Mouse (Mus musculus): ENCODE measurements around the gene Prkcd.

The Prkcd gene

DNA sequence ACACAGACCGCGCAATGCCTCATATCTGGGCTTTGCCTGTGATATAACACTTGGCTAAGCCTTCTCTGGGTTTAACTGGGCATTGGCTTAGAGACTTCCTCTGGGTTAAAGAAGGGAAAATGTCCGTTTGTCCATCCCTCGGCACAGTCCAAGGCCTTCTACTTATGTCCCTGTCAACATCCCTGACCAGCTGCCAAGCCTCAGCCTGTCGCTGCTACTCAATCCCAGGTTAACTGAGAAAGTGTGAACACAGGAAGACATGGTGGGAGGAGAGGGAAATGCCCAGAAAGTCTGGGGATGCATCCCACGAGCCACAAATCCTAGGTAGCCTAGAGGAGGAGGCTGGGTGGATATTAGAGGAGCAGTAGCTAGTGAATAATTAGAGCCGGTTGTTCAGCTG lies 7.7 kb upstream of the Prkcd start:
- no peak for DNase-seq

GRCm38 (mm10) chr14:30631834-30632233 lies 5.8 kb upstream of the Prkcd start:
- no peak for DNase-seq

GRCm38 (mm10) chr14:30630811-30631576 lies 5.0 kb upstream of the Prkcd start:
- no peak for DNase-seq

- no peak for DNase-seq
These were observed 3.8 kb upstream of the Prkcd start for GRCm38 (mm10) chr14:30629839-30630238.

- no peak for DNase-seq
These were observed 2.2 kb upstream of the Prkcd start for GRCm38 (mm10) chr14:30628235-30628634.

GRCm38 (mm10) chr14:30626756-30627742 lies 1.0 kb upstream of the Prkcd start:
- no peak for DNase-seq

DNA sequence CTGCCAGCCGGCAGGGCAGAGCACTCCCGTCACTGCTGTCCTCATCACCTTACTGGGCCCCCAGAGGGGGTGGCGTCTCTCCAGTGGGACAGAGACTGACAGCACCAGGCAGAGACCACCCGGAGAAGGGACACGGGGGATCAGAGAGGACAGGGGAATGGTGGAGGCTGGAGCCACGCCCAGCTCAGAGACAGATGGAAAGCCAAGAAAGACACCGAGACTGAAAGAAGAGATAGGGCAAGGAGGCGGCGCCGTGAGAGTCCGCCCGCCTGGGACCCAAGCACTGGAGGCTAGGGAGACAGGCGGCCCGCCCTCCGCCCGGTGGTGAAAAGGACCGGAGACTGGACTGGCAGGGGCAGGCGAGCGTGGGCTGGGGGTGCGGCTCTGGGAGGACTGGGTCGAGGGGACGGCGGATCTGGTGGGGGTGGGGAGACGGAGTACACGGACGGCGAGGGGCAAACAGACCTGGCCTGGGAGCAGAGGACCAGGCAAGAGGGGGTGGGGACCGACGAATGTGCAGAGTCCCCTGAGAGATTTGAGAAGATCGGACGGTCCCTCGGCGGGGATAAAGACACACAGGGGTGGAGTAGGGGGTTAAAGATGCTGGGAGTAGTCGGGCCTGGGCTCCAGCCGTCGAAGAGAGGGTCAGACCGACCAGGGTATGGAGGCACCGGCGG lies 741 bp downstream of the Prkcd start:
- peak; percentile 58 for DNase-seq

DNA sequence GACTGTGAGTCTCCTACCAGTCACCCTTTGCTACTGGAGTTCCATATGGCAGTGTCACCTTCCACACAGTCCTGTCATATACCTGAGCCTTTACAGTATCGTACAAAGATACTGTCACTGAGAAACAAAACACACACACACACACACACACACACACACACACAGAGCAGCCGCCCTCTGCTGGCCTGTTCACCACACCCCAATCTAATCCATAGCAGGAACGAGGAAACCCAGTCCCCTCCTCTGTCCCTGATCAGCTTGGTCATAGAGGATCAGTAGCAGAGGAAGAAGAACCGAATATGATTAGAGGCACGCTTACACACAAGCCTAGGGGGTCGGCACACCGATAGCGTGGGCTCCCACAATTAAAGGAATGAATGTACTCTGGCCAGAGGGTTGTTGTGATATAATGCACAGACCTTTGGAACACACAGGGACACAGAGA lies 1.7 kb downstream of the Prkcd start:
- DNase-seq: no peak

- DNase-seq: no peak
These were observed 3.5 kb downstream of the Prkcd start for GRCm38 (mm10) chr14:30622556-30622955.

DNA sequence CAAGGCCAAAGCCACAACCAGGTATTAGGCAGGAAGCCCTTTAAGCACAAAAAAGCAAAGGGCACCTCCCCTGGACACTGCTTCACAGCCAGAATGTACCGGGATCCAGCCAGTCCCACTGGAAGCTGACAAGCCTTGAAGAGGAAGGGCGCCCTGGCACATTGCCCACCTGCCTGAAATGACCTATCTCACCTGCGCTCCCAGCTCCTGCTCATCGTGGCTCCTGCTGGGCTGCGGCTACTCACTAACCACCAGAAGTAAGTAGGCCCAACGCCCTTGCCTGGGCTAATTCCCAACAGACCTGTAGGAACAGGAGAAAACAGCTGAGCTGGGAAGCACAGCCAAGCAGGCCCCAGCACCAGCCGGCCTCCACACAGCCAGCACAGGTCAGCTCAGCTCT lies 3.9 kb downstream of the Prkcd start:
- DNase-seq: no peak

DNA sequence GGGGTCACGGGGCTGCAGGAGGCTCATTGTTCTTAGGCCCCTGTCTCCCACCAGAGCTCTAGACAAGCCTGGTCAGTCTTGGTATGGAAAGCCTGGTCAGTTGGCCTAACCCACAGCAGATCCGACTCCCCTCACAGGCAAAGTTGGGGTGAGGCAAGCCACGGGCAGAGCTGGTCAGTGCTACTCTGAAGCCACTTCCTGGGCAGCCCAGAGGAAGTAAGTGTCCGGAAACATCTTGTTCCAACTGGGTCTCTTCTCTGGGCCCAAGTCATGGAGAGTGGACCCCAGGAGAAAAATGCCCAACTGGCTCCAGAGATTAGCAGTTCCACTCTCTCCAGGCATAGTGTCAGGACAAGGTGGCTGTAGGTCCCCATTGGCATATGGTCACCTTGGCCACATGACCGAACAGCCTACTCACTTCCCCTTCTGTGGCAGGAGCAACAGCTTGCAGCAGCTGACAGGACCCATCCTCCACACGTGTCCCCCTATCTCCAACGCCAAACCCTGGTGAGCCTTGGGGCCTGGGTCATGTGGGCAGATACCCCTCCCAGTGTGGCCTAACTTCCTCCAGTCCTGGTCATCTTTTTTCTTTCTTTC lies 5.9 kb downstream of the Prkcd start:
- DNase-seq: no peak

DNA sequence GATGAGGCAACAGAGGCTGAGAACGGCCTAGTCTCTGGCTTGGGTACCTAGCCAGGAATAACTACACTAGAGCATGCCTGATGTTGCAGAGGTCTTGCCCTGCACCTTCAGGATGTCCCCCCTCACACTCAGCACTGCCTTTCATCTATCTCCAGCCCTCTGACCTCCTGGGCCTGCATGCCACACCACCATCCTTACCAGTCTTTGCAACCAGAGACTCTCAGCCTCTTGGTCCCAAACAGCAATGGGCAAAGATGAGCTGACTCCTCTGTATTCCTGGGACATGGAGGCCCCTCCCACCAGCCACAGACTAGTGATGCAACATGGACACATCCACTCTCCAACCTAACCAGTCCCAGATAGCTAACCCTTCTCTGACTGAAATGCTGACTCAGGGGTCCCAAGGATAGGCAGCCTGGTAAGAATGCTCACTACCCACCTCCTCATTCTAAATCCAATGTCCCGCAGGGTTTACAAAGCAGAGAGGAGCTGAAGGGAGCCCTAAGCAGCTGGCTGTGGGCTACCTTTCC lies 7.2 kb downstream of the Prkcd start:
- no peak for DNase-seq

DNA sequence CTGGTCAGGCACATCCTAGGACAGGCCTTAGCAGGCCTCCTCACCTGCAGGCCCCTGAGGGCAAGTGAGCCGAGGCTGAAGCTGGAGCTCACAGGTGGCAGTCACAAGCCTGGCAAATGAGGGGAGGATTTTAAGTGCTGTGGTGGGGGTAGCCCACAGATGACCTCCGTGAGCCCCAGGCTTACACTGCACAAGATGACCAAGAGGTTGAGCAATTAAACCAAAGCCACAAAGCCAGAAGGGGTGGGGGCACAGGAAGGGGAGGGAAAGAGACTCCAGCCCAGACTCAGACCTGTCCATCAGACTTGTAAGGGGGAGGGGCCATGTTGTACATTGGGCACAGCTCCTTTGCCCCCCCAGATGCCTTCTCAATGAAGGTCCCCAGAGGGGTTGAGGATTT lies 9.3 kb downstream of the Prkcd start:
- DNase-seq: no peak

- DNase-seq: no peak
These were observed 12.9 kb downstream of the Prkcd start for GRCm38 (mm10) chr14:30612962-30613715.

DNA sequence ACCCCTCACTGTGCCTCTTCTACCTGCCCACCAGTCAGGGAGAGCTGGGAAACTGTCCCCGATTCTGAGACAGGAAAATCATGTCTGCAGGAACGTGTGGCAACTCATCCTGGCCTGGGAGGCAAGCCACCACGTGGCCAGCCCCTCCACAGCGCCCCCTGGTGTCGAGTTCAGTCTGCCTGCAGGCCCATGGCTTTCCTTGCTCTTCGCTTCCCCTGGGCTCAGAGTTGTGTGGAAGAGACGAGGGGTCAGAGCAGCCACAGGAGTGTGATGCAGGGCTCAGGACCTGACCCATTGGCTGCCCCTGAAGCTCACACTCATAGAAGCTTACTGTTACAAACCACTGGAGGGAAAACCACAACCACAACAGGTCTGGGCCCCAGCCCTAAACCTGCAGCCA lies 13.5 kb downstream of the Prkcd start:
- DNase-seq: peak; percentile 81

GRCm38 (mm10) chr14:30610940-30611339 lies 15.1 kb downstream of the Prkcd start:
- no peak for DNase-seq

GRCm38 (mm10) chr14:30610304-30610703 lies 15.7 kb downstream of the Prkcd start:
- DNase-seq: no peak

DNA sequence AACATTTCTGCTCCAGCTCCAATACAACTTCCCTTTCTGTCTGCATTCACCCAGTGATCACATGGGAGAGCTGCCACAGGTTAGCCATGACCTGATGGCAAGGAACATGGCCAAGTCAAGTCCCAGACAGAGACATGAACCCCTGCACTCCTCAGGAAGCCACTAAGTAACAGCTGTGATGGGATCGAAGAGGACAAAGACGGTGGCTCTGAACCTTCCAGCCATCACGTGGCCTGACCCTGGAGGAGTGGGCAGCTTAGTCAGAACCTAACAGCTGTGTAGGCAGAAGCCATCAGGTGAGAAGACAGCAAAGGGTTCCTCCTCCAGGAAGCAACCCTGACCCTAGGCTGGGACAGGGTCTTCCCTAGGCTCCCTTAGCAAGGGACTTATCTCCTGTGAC lies 16.5 kb downstream of the Prkcd start:
- DNase-seq: no peak

GRCm38 (mm10) chr14:30608176-30608575 lies 17.8 kb downstream of the Prkcd start:
- DNase-seq: no peak

DNA sequence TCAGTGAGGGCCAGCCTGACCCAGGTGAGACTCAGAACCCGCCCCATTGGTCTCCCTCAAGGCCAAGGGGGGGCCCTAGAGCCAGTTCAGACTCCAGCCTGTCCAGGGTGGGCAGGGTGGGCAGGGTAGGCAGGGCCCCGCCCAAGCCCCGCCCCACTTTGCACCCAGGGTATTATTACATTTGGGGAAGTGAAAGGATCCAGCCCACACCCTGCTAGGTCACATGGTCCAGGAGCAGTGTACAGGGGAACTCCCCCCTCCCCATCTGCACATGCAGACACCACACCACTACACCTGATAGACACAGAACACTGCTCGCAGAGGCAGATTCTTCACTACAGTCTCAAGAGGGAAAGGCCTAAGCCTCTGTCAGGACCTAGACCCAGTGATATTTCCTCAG lies 18.3 kb downstream of the Prkcd start:
- no peak for DNase-seq

- DNase-seq: no peak
These were observed 19.2 kb downstream of the Prkcd start for GRCm38 (mm10) chr14:30606817-30607216.

DNA sequence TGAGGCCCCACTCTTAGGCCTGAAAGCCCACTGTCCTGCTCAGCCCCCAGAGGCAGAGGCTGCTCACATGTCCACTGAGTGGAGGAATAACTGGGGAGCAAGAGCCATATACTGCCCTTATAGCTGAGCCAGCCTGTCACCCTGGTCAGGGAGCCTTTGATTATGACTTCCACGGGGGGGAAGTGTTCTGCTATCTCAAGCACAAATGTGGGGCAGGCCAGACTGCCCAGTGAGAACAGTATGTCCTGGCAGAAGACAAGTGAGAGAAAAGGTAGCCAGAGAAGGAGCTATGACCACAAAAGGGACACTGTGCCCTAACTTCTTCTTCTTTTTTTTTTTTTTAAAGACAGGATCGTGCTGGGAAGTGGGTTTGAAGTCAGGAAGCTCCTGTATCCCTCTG lies 28.9 kb downstream of the Prkcd start:
- no peak for DNase-seq
